Mouse (Mus musculus) frontal cortex, postnatal 25 days (tissue): ENCODE results near the gene Spata18.

Experiments
- DNase-seq, 2 experiments: peaks; one replicate each; pipeline ENCODE4 v3.0.0; 2022; ENCODE audit warnings: low spot score in 2 of 2

Gene Spata18

DNA sequence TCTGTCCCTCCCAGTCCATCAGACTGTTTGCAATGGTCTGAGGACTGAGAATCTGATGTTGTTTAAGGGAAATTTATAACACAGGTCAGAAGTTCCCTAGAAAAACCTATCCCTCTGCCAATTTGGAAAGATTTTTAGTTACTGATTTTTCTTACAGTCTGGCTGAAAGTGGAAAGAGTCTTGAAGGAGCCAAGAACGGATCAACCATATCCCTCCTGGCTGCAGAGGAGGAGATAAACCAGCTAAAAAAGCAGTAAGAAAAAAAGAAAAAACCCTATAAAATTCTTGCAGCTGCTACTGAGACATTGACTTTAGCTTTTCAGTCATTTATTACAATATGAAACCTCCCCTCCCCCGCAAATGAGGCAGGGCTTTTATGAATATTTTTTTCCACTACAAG lies 15.5 kb downstream of the Spata18 start:
- no peak for DNase-seq

GRCm38 (mm10) chr5:73667877-73668276 lies 16.7 kb downstream of the Spata18 start:
- no peak for DNase-seq

- DNase-seq, result no peak
Measured at GRCm38 (mm10) chr5:73669386-73669785, 18.2 kb downstream of the Spata18 start.

DNA sequence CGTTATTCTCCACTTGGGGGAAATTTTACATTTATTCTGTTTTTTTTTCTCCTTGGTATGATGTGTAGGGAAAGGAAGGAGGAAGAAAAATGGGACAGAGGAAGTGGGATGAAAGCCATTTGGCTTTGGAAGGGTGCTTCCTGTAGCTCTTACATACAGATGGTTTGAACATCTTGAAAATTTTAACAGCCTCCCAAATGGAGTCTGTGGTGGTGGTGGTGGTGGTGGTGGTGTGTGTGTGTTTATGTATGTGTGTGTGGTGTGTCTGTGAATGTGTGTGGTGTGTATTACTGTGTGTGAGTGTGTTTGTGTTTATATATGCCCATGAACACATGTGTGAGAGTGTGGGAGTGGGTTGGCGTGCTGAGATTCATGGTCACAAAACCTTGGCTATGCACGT lies 24.4 kb downstream of the Spata18 start:
- DNase-seq, result no peak

- DNase-seq, result no peak
Measured at GRCm38 (mm10) chr5:73676626-73677025, 25.4 kb downstream of the Spata18 start.

GRCm38 (mm10) chr5:73683221-73683620 lies 32.0 kb downstream of the Spata18 start:
- DNase-seq, result no peak

DNA sequence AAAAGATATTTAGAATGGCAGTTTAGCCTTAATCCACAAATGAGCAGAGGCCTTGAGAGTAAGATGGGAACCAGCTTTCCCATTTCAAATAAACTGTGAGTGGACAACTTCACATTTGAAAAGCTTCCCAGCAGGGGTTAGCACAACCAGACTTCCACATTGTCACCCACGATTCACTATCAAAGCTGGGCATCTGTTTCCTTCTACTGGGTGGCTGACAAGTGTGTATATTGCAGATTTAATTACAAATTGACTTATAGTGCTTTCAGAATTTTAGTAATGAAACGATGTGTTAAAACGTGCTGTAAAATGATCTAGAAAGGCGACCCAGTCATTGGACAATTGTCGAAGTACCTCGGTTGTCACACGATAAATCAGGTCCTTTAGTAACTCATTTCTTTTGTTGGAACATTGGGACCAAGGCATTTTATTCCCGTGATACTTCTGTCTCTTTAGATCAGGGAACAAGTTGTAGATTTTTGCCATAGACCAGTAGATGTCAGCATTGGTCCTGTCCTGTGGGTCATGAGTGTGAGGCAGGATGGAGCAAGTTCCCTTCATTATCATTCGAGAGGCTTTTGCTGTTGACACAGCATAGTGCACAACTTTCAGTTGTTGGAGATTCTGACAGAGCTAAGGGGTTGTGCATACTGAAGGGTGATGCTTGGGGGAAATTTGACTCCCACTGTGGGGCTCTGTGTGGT lies 32.7 kb downstream of the Spata18 start:
- no peak for DNase-seq

DNA sequence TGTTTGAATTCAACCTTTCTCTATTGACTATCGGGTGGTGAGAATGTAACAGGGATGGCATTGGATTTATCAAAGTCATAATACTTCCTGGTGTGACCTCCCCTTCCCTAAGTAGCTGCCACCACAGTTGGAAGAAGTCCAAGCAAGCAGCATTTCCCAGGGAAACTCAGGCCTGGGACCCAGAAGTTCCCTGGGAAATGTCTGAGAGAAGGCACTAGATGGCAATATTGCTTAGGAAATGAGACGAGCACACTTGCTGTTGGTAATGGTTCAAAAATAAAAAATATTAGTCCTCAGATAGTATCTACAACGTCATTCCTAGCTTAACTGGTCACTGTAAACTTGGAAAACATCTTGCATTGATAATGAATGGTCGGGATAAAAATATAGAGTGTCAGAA lies 35.0 kb downstream of the Spata18 start:
- no peak for DNase-seq

DNA sequence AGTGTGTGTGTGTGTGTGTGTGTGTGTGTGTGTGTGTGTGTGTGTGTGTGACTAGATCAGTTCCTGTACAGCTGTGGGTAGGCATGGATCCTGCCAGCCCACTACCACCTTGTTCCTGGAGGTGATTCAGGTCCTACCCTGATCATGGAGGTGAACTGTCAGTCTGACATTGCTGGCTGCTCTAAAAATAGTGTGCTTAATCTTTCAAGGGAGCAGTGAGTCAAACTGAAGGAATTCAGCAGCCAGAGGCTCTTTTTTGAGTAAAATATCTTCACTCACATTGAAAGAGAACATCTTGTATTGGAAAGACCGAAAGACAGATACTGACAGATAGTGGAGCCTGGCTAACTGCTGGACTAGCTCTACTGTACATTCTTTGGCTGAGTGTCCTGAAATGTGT lies 37.4 kb downstream of the Spata18 start:
- DNase-seq, result no peak

DNA sequence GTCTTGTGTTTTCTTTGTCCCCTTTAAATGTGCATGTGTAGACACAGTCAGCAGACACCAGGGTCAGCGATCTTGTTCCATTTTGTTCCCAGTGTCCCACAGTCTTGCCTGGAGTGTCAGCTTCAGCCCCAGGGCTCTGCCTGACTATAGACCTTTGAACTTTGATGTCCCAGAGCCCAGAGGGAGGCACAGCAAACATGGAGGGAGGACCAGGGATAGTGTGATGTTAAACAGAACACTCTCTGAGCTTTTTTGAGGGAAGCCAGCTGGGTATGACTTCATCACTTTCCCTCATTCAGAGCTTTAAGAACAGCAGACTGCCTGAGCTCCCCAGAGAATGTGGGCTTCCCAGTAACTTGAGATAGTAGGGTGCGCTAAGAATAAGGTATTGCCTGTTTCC lies 39.0 kb downstream of the Spata18 start:
- DNase-seq, result no peak

DNA sequence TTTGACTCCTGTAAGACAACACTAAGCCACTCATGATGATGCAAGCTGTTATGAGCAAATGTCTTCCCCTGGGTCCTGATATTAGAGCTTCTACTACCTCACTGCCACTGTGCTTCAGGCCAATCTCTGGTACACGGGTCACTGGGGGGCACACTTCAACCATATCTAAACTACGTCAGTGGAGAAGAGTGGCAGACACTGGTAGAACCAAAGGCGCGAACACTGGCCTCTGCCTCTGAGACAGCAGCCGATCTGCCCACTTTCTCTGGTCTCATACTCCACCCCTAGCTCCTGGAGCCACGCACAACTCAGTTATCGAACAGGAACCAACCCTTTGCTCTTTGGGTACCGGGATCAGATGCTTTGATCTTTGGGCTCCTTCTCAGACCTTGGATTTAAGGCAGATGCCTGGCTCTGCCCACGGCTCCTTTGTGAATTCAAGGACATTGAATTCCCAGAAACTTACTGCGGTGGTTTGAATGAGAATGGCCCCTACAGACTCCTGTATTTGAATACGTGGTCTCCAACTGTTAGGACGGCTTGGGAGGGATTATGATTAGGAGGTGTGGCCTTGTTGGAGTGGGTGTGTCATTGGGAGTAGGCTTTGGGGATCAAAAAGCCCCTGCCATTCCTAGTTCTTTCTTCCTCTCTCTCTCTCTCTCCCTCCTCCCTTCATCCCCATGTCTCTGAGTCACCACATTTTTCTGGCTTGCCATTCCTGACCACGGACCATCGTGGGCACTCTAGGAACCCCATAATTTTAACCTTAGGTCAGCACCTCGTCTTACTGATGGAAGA lies 40.7 kb downstream of the Spata18 start:
- DNase-seq, result no peak

DNA sequence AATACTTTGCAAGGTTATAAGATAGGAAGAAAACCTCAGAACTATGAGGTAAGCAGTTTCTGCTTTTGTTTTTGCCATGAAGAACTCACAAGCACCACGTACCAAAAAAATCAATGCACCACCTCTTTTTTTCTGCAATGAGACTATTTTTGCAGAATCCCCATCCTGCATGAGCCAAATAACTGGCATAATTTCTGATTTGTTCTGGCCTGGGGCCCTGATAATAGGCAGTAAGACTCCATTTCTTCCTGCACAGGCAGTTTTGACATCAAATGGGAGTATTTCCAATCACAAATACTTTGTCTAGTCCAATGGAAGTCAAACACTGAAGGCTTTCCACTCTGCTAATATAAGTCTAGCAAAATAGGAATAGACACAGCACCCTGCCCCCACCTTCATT lies 42.6 kb downstream of the Spata18 start:
- DNase-seq, result no peak

DNA sequence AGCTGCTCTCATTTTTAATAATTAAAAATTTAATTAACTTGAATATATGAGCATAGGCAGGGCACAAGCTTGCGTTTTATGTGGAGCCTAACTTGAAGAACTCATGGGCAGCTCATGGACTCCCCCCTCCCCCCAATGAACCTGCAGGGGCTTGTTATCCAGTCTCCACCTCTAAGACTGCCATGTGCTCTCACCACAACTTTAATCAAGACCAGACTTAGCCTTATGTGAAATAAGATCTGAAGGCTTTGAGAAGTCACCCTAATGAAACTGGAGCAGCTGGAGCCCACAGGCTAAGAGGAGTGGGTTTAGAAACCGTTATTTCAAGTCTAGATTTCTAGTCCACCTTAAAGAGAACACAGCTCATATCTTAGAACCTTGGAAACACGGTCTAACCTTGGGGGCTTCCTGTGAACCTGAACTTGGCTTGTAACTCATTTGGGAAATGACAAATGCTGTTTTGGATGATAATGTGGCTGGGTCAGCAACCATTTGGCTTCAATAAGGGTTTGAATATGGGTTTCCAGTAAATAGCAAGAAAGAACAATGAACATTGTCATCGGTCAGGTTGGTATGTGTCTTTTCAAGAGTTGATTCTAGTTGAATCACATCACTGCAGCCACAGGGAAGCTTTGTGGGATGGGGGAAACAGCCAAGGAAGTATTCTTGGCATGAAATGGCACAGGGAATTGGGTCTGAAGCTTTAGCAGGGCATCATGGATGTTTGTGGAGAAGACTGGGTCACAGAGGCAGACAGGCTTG lies 43.3 kb downstream of the Spata18 start:
- no peak for DNase-seq

DNA sequence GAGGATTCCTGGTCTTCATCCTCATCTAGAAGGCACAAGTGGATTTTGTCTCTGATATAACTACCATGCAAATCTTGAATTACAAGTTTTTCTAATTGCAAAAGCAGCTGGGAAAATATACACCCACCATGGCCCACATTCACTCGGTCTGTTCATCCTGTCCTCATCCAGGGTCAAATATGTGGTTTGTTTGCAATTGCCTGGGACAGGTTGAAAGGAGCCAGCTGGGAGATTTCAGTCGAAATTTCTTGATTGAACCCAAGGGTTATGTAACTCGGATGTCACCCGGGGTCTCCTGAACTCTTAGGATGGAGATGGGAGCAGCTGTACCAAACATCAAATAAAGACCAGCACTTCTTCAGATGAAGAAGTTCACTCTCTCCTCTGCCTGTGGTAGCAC lies 46.5 kb downstream of the Spata18 start:
- DNase-seq, result no peak

DNA sequence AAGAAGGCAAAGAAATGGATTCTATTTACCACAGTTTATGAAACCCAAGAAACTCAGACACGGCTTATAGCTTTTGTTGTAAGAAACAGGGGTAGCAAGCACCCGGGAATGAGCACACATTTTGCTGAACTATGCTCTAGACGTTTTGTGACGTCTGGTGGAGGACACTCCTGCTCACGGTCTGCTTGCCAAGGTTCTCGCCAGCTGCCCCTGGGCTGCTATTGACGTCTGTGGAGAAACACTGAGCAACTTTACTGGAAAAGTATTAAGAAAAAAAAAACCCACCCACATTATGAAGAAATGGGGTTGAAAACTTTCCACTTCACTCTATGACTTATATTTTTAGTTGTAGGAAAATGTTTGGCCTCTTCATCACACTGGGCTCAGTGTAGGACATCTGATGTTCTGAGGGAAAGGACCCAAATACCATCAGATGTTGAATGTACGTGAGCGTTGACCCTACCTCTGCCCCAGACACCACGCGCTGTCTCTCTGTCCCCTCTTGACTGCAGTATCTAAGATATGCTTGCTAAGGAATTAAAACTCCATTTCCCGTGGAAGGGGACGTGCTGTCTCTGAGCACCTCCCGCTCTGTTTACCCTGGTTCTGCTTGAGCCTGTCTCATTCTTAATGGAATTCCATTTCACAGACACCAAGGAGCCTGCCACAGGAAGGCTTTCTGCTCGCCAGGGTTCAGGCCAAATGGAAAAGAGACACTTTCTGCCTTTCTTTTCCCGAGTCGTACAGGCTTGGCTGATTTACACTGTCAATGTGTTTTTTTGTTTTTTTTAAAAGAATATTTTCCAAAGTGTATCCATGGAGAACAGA lies 50.1 kb downstream of the Spata18 start:
- DNase-seq, result no peak

DNA sequence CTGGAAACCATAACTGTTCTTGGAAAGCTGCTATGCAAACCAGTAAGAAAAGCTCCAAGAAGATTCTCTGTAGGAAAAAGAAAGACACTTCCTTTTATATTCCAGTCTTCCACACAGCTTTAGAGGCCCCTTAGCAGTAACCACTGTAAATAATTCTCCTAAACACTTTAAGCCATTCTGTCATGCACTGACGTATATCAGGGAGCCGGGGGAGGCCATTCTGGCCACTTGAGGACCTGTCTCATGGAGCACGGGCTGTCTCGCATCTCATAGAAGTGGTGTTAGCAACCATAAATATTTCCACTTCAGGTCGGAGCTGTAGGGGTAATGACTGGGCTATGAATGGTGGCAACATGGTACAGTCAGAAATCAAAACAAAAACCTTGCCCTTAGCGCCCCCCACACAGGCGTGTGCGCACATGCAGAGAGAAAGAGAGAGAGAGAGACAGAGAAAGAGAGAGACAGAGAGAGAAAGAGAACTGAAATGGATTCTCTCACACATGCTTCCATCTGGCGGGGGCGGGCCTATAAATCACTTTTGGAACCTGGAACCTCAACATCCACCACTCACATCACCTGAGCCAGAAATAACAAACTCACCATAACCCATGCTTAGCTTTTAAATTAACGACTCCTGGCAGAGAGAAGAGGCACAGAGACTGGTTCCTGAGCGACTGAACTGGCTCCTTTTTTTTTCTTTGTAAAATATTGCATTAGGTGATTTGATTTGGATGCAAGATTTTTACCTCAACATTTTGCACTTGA lies 50.9 kb downstream of the Spata18 start:
- DNase-seq, result no peak

DNA sequence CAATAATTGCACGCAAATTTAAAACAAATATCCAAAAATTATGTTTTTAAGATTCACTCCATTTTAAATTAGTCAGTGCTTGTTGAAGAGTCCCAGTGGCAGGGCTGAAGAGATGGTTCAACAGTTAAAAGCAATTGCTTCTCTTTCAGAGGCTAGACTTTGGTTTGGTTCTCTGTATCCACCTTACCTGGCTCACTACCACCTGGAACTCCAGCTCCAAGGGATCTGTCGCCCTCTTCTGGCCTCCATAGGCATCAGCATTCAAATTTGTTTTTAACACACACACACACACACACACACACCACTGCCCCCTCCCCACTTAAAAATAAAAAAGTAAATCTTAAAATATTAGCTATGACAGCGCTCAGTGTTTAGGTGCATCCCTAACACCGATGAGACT lies 51.9 kb downstream of the Spata18 start:
- DNase-seq, result no peak

- no peak for DNase-seq
Measured at GRCm38 (mm10) chr5:73704263-73704662, 53.1 kb downstream of the Spata18 start.

DNA sequence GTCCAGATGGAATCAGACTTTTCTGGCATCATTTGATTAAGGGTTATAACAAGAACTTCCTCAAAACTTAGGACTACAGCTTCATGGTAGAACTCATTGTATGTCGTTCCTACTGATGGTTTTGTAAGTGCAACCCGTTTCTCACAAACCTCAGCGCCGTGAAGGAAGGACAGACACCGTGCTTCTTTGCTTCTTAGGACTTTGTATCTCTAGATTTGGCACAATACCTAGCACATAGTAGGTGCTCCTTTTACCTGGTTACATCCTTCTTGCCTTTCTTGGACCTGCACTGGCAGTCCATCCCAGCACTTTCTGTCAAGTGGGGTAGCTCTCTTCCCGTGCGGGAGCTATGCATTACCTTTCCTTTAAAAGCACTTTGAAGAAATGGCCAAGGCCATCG lies 53.6 kb downstream of the Spata18 start:
- DNase-seq, result no peak

DNA sequence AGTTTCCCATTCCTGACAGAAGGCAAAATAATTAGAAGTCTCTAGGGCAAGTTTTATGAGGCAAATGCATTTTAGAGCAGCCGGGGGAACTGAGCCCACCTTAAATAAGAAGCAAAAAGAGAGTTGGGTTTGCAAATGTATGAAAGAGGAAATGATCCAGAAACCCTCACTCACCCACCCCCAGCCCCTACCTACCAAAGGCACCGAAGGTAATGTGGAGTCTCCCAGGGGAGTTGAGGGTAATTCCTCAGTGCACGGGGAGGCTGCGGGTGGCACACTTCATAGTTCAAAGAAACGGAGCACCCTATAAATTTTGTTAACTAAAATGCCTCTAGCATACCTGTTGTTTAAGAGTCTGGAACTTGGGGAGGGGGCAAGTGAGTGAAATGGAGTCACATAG lies 54.1 kb downstream of the Spata18 start:
- DNase-seq, result no peak

DNA sequence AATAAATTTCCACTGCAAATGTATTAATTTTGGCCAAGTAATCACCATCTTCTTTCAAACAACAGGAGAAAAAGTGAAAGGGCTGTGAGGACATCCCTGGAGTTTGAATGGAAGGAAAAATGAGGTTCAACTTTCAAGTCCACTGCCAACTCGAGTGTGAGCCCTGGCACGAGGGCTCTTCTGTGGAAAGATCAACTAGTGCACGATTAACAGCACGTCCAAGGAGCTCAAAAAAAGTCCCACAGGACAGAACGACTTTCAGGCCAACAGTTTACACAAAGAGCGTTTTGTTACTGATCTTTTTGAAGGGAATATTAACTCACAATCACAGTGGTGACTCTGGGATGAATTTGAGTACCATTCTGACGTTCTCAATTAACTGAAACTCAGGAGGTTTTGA lies 61.7 kb downstream of the Spata18 start:
- DNase-seq, result no peak
